Mouse (Mus musculus): ENCODE results near the gene Runx2.

- TF ChIP-seq CTCF (IDR thresholded peaks at IDR 0.05; ENCODE audit: control insufficient read depth, insufficient read depth, low read length) = no peak
- no peak for TF ChIP-seq POLR2A (IDR thresholded peaks at IDR 0.05; ENCODE audit: borderline replicate concordance, control insufficient read depth, low read depth, low read length)
Measured at GRCm38 (mm10) chr17:44709516-44710252, 104.9 kb downstream of the Runx2 start.
